Mouse (Mus musculus) MEL (cell line): ENCODE results near the gene P2rx2. TPM values are rescaled to one million over a fixed set of nuclear protein-coding genes. Genes with fewer than 3 reads are reported as not detected.

ENCODE experiments used
- DNase-seq: peaks from one replicate; pipeline ENCODE4 v3.0.0; 2011; ENCODE audit warnings: low read depth, low spot score
- H3K27ac ChIP-seq: 2 replicates; pipeline ENCODE4 v1.5.1; 2012; ENCODE audit warnings: low read depth, mild to moderate bottlenecking, control low read depth, low read length, moderate library complexity; ENCODE audit not compliant: control insufficient read depth
- H3K27me3 ChIP-seq, 2 experiments: fragments of 150-350 bp in 1 of 2; sonication (generic) in 1 of 2; 2 replicates each; pipeline ENCODE4 v1.6.1; 2012; ENCODE audit warnings: low read length in 2 of 2, mild to moderate bottlenecking in 2 of 2, improper control_type of control experiment in 1 of 2, moderate library complexity in 1 of 2; ENCODE audit not compliant: insufficient read depth in 2 of 2, control insufficient read depth in 1 of 2
- H3K36me3 ChIP-seq, 2 experiments: 2 replicates each; pipeline ENCODE4 v1.6.1; 2012 to 2014; ENCODE audit warnings: low read length in 2 of 2, improper control_type of control experiment in 1 of 2, inconsistent platforms in 1 of 2, mild to moderate bottlenecking in 1 of 2; ENCODE audit not compliant: insufficient read depth in 2 of 2, control insufficient read depth in 1 of 2
- H3K4me1 ChIP-seq, 2 experiments: fragments of 150-350 bp in 1 of 2; sonication (generic) in 1 of 2; 2 replicates each; pipeline ENCODE4 v1.6.1; 2012; ENCODE audit warnings: low read length in 2 of 2, improper control_type of control experiment in 1 of 2, mild to moderate bottlenecking in 1 of 2; ENCODE audit not compliant: insufficient read depth in 2 of 2, control insufficient read depth in 1 of 2
- H3K4me3 ChIP-seq, 2 experiments: fragments of 150-350 bp in 1 of 2; sonication (generic) in 1 of 2; 2 replicates each; pipeline ENCODE4 v1.5.1; 2012; ENCODE audit warnings: low read depth in 2 of 2, low read length in 2 of 2, mild to moderate bottlenecking in 2 of 2, moderate library complexity in 2 of 2, control low read depth in 1 of 2, improper control_type of control experiment in 1 of 2; ENCODE audit not compliant: control insufficient read depth in 1 of 2, insufficient read depth in 1 of 2
- H3K79me2 ChIP-seq: 2 replicates; pipeline ENCODE4 v1.6.1; 2012; ENCODE audit warnings: mild to moderate bottlenecking, low read length, moderate library complexity; ENCODE audit not compliant: control insufficient read depth, poor library complexity, insufficient read depth
- H3K9ac ChIP-seq: 2 replicates; pipeline ENCODE4 v1.6.1; 2012; ENCODE audit warnings: low read depth, mild to moderate bottlenecking, control low read depth, low read length, moderate library complexity; ENCODE audit not compliant: control insufficient read depth, poor library complexity, severe bottlenecking
- H3K9me3 ChIP-seq: fragments of 150-350 bp; sonication (generic); replicated peaks from 2 replicates; pipeline ENCODE4 v1.6.1; 2012; ENCODE audit warnings: mild to moderate bottlenecking, low read length, improper control_type of control experiment, moderate library complexity; ENCODE audit not compliant: insufficient read depth
- CTCF ChIP-seq, 3 experiments: IDR thresholded peaks in 2 of 3; conservative IDR thresholded peaks in 1 of 3; 2 replicates each; pipeline ENCODE4 v1.5.1; 2011 to 2012; ENCODE audit warnings: low read length in 3 of 3, low read depth in 2 of 3, mild to moderate bottlenecking in 2 of 3, improper control_type of control experiment in 1 of 3, inconsistent platforms in 1 of 3, mixed read lengths in 1 of 3, moderate library complexity in 1 of 3; ENCODE audit not compliant: control insufficient read depth in 1 of 3, insufficient read depth in 1 of 3, poor library complexity in 1 of 3, severe bottlenecking in 1 of 3
- ELF1 ChIP-seq: IDR thresholded peaks from 2 replicates; pipeline ENCODE4 v1.6.1; 2014; ENCODE audit warnings: low read depth, mild to moderate bottlenecking, inconsistent platforms, low read length, improper control_type of control experiment, moderate library complexity
- GABPA ChIP-seq: IDR thresholded peaks from 2 replicates; pipeline ENCODE4 v1.6.1; 2012; ENCODE audit warnings: low read depth, mild to moderate bottlenecking, inconsistent platforms, low read length, improper control_type of control experiment, moderate library complexity
- GATA1 ChIP-seq: IDR thresholded peaks from 2 replicates; pipeline ENCODE4 v1.6.1; 2011; ENCODE audit warnings: low read depth, low read length, improper control_type of control experiment
- KAT2A ChIP-seq: conservative IDR thresholded peaks from 2 replicates; pipeline ENCODE4 v1.6.1; 2012; ENCODE audit warnings: low read depth, low read length, improper control_type of control experiment, inconsistent platforms
- MAFK ChIP-seq: IDR thresholded peaks from 2 replicates; pipeline ENCODE4 v1.6.1; 2011; ENCODE audit warnings: low read depth, mild to moderate bottlenecking, low read length, improper control_type of control experiment, borderline replicate concordance
- MAX ChIP-seq: IDR thresholded peaks from 2 replicates; pipeline ENCODE4 v1.6.1; 2011; ENCODE audit warnings: low read length, improper control_type of control experiment
- MXI1 ChIP-seq: IDR thresholded peaks from 2 replicates; pipeline ENCODE4 v1.6.1; 2011; ENCODE audit warnings: mild to moderate bottlenecking, low read depth, low read length, improper control_type of control experiment
- MYB ChIP-seq: IDR thresholded peaks from 2 replicates; pipeline ENCODE4 v1.6.1; 2011; ENCODE audit warnings: mild to moderate bottlenecking, low read depth, low read length, improper control_type of control experiment
- POLR2A ChIP-seq, 2 experiments: IDR thresholded peaks; 2 replicates each; pipeline ENCODE4 v1.6.1; 2011 to 2012; ENCODE audit warnings: low read length in 2 of 2, mild to moderate bottlenecking in 2 of 2, control low read depth in 1 of 2, improper control_type of control experiment in 1 of 2, low read depth in 1 of 2, moderate library complexity in 1 of 2; ENCODE audit not compliant: control insufficient read depth in 1 of 2, insufficient read depth in 1 of 2, poor library complexity in 1 of 2
- POLR2AphosphoS2 ChIP-seq: IDR thresholded peaks from 2 replicates; pipeline ENCODE4 v1.6.1; 2011; ENCODE audit warnings: low read length, improper control_type of control experiment
- RAD21 ChIP-seq: IDR thresholded peaks from 2 replicates; pipeline ENCODE4 v1.6.1; 2011; ENCODE audit warnings: mild to moderate bottlenecking, low read depth, low read length, improper control_type of control experiment
- RCOR1 ChIP-seq: IDR thresholded peaks from 2 replicates; pipeline ENCODE4 v1.6.1; 2012; ENCODE audit warnings: low read depth, mild to moderate bottlenecking, inconsistent platforms, low read length, improper control_type of control experiment
- SIN3A ChIP-seq: IDR thresholded peaks from 2 replicates; pipeline ENCODE4 v1.6.1; 2012; ENCODE audit warnings: low read length, improper control_type of control experiment, inconsistent platforms
- SMC3 ChIP-seq: IDR thresholded peaks from 2 replicates; pipeline ENCODE4 v1.6.1; 2011; ENCODE audit warnings: low read depth, low read length, improper control_type of control experiment
- TAL1 ChIP-seq: IDR thresholded peaks from 2 replicates; pipeline ENCODE4 v1.6.1; 2012; ENCODE audit warnings: mild to moderate bottlenecking, inconsistent platforms, low read length, moderate library complexity, mixed read lengths
- TCF12 ChIP-seq: IDR thresholded peaks from 2 replicates; pipeline ENCODE4 v1.6.1; 2014; ENCODE audit warnings: low read depth, mild to moderate bottlenecking, inconsistent platforms, low read length, improper control_type of control experiment, moderate library complexity
- UBTF ChIP-seq: IDR thresholded peaks from 2 replicates; pipeline ENCODE4 v1.6.1; 2012; ENCODE audit warnings: low read depth, mild to moderate bottlenecking, inconsistent platforms, low read length, improper control_type of control experiment, moderate library complexity, borderline replicate concordance; ENCODE audit not compliant: insufficient read depth
- USF1 ChIP-seq: IDR thresholded peaks from 2 replicates; pipeline ENCODE4 v1.6.1; 2014; ENCODE audit warnings: low read depth, mild to moderate bottlenecking, inconsistent platforms, low read length, improper control_type of control experiment, moderate library complexity
- ZC3H11A ChIP-seq: IDR thresholded peaks from 2 replicates; pipeline ENCODE4 v1.6.1; 2012; ENCODE audit warnings: low read depth, mild to moderate bottlenecking, inconsistent platforms, low read length, improper control_type of control experiment
- ZKSCAN1 ChIP-seq: IDR thresholded peaks from 2 replicates; pipeline ENCODE4 v1.6.1; 2012; ENCODE audit warnings: low read depth, mild to moderate bottlenecking, inconsistent platforms, low read length, improper control_type of control experiment, moderate library complexity
- ZMIZ1 ChIP-seq: IDR thresholded peaks from 2 replicates; pipeline ENCODE4 v1.6.1; 2012; ENCODE audit warnings: low read depth, mild to moderate bottlenecking, inconsistent platforms, low read length, improper control_type of control experiment, moderate library complexity
- polyA plus RNA-seq, 2 experiments: library from polyadenylated mRNA; stranded (reverse) in 1 of 2; unstranded in 1 of 2; fragments of >175 nt in 1 of 2; fragments of >200 nt in 1 of 2; gene quantifications; 2 replicates each; pipeline versions ENCODE4 v1.2.1 to v1.2.4; 2012; ENCODE audit warnings: low replicate concordance in 2 of 2, low read depth in 1 of 2; ENCODE audit not compliant: insufficient read length in 2 of 2, insufficient read depth in 1 of 2, missing spikeins in 1 of 2
- total RNA-seq: library from RNA; depleted of rRNA; stranded (reverse); fragments of 300-350 nt; gene quantifications from 2 replicates; pipeline ENCODE4 v1.2.3, GENCODE M21; 2012

P2rx2 gene
- total and polyA plus RNA-seq, 3 experiments, result 0.08 to 0.57 TPM; not detected in 1

- H3K9ac ChIP-seq, result no peak overlapping the region
- no peak overlapping the region for H3K27ac ChIP-seq
- no peaks in the 10 kb centered on the region for H3K4me1 ChIP-seq
- H3K27me3 ChIP-seq, result no peaks in the 10 kb centered on the region
- TF ChIP-seq USF1 (no peak), UBTF (no peak), ZC3H11A (peak; percentile 9; the same call in 1 of the 2 replicates), CTCF (IDR thresholded peaks at IDR 0.05 in 2 of 3, conservative IDR thresholded peaks at IDR 0.05 in 1 of 3; ENCODE audit: control insufficient read depth in 1 of 3, insufficient read depth in 1 of 3, low read depth in 2 of 3, low read length in 3 of 3, poor library complexity in 1 of 3, severe bottlenecking in 1 of 3) (peak; percentile 77 to 91 (median 87)), SMC3 (peak; percentile 71), RAD21 (peak; percentile 59)
- no peaks in the 10 kb centered on the region for H3K79me2 ChIP-seq
- DNase-seq, result peak; percentile 69
- H3K9me3 ChIP-seq, result no peaks in the 10 kb centered on the region
- H3K4me3 ChIP-seq, result no peak overlapping the region
- no peaks in the 10 kb centered on the region for H3K36me3 ChIP-seq
Observed at GRCm38 (mm10) chr5:110376802-110377433, 33.9 kb upstream of the P2rx2 start.

- no peak for DNase-seq
- H3K4me3 ChIP-seq, result no peak overlapping the region
- no peaks in the 10 kb centered on the region for H3K9me3 ChIP-seq
- H3K79me2 ChIP-seq, result no peaks in the 10 kb centered on the region
- no peak overlapping the region for H3K9ac ChIP-seq
- TF ChIP-seq ZKSCAN1 (no peak), POLR2AphosphoS2 (no peak), RAD21 (no peak), MXI1 (no peak), TCF12 (no peak), SIN3A (no peak), MAX (no peak), KAT2A (no peak), RCOR1 (no peak), MYB (no peak), GATA1 (no peak), POLR2A (IDR thresholded peaks at IDR 0.05; ENCODE audit: control insufficient read depth in 1 of 2, insufficient read depth in 1 of 2, low read depth in 1 of 2, low read length in 2 of 2, poor library complexity in 1 of 2) (no peak), GABPA (no peak), TAL1 (no peak), ELF1 (no peak), UBTF (no peak), ZMIZ1 (no peak), MAFK (no peak)
- H3K36me3 ChIP-seq, result no peaks in the 10 kb centered on the region
- H3K27me3 ChIP-seq, result no peaks in the 10 kb centered on the region
- no peaks in the 10 kb centered on the region for H3K4me1 ChIP-seq
- H3K27ac ChIP-seq, result no peak overlapping the region
Observed at GRCm38 (mm10) chr5:110363822-110364545, 21.0 kb upstream of the P2rx2 start.
